Mouse (Mus musculus) CH12.LX (cell line): Measurements from ENCODE around the gene Thtpa. TPM values are rescaled to one million over a fixed set of nuclear protein-coding genes. Genes with fewer than 3 reads are reported as not detected.

Experiments
- DNase-seq: peaks from one replicate; pipeline ENCODE4 v3.0.0-alpha.2; 2013; ENCODE audit errors: extremely low read depth
- H3K27ac ChIP-seq: 2 replicates; pipeline ENCODE4 v1.5.1; 2012; ENCODE audit warnings: low read depth, mild to moderate bottlenecking, control low read depth, moderate library complexity; ENCODE audit not compliant: insufficient read depth
- H3K27me3 ChIP-seq: replicated peaks from 2 replicates; pipeline ENCODE3; 2012; ENCODE audit warnings: inconsistent platforms
- H3K36me3 ChIP-seq, 2 experiments: replicated peaks in 1 of 2; 2 replicates each; pipeline versions ENCODE3 to v1.6.1; 2012; ENCODE audit warnings: inconsistent platforms in 1 of 2, low read length in 1 of 2, mild to moderate bottlenecking in 1 of 2, mixed read lengths in 1 of 2, moderate library complexity in 1 of 2; ENCODE audit not compliant: control insufficient read depth in 1 of 2, insufficient read depth in 1 of 2
- H3K4me1 ChIP-seq, 2 experiments: 2 replicates each; pipeline ENCODE4 v1.6.1; 2012; ENCODE audit warnings: inconsistent platforms in 1 of 2, moderate library complexity in 1 of 2; ENCODE audit not compliant: insufficient read depth in 2 of 2, control insufficient read depth in 1 of 2
- H3K4me2 ChIP-seq: 2 replicates; pipeline ENCODE4 v1.6.1; 2012; ENCODE audit warnings: low read depth, mild to moderate bottlenecking, control low read depth; ENCODE audit not compliant: poor library complexity, insufficient read depth, severe bottlenecking
- H3K4me3 ChIP-seq, 3 experiments: fragments of 150-350 bp in 1 of 3; sonication (generic) in 1 of 3; replicated peaks in 1 of 3; 2 replicates each; pipeline versions ENCODE3 to v1.5.1; 2011 to 2012; ENCODE audit warnings: low read depth in 2 of 3, low read length in 2 of 3, mild to moderate bottlenecking in 2 of 3, moderate library complexity in 2 of 3, control low read depth in 1 of 3, improper control_type of control experiment in 1 of 3, inconsistent platforms in 1 of 3, mixed read lengths in 1 of 3; ENCODE audit not compliant: poor library complexity in 1 of 3
- H3K79me2 ChIP-seq: replicated peaks from 2 replicates; pipeline ENCODE4 v1.6.1; 2012; ENCODE audit warnings: mild to moderate bottlenecking, moderate library complexity; ENCODE audit not compliant: control insufficient read depth, poor library complexity, insufficient read depth, severe bottlenecking; ENCODE audit errors: extremely low read depth
- H3K9ac ChIP-seq: 2 replicates; pipeline ENCODE4 v1.6.1; 2012; ENCODE audit warnings: low read depth, mild to moderate bottlenecking, control low read depth, moderate library complexity; ENCODE audit not compliant: insufficient read depth
- H3K9me3 ChIP-seq: replicated peaks from 2 replicates; pipeline ENCODE3; 2012; ENCODE audit warnings: low read length, inconsistent platforms, mixed read lengths
- CHD2 ChIP-seq: IDR thresholded peaks from 2 replicates; pipeline ENCODE4 v1.6.1; 2011; ENCODE audit warnings: low read length, improper control_type of control experiment
- CTCF ChIP-seq, 2 experiments: IDR thresholded peaks in 1 of 2; conservative IDR thresholded peaks in 1 of 2; 2 replicates each; pipeline ENCODE4 v1.5.1; 2011 to 2012; ENCODE audit warnings: low read depth in 2 of 2, low read length in 2 of 2, improper control_type of control experiment in 1 of 2, inconsistent platforms in 1 of 2, mild to moderate bottlenecking in 1 of 2, moderate library complexity in 1 of 2
- E2F4 ChIP-seq: IDR thresholded peaks from 2 replicates; pipeline ENCODE4 v1.6.1; 2011; ENCODE audit warnings: low read depth, low read length, improper control_type of control experiment; ENCODE audit not compliant: insufficient replicate concordance
- ELF1 ChIP-seq: IDR thresholded peaks from 2 replicates; pipeline ENCODE4 v1.6.1; 2014; ENCODE audit warnings: low read depth, mild to moderate bottlenecking, inconsistent platforms, low read length, improper control_type of control experiment
- EP300 ChIP-seq: IDR thresholded peaks from 2 replicates; pipeline ENCODE4 v1.6.1; 2011; ENCODE audit warnings: low read length, improper control_type of control experiment
- IRF4 ChIP-seq: IDR thresholded peaks from 2 replicates; pipeline ENCODE4 v1.6.1; 2014; ENCODE audit warnings: low read depth, mild to moderate bottlenecking, inconsistent platforms, low read length, improper control_type of control experiment
- JUN ChIP-seq: IDR thresholded peaks from 2 replicates; pipeline ENCODE4 v1.6.1; 2011; ENCODE audit warnings: low read depth, mild to moderate bottlenecking, low read length, improper control_type of control experiment, moderate library complexity; ENCODE audit not compliant: insufficient read depth
- JUND ChIP-seq: conservative IDR thresholded peaks from 2 replicates; pipeline ENCODE4 v1.6.1; 2011; ENCODE audit warnings: low read depth, low read length, improper control_type of control experiment
- KAT2A ChIP-seq: IDR thresholded peaks from 2 replicates; pipeline ENCODE4 v1.6.1; 2012; ENCODE audit warnings: low read length, improper control_type of control experiment, inconsistent platforms; ENCODE audit not compliant: insufficient replicate concordance
- MAFK ChIP-seq: IDR thresholded peaks from 2 replicates; pipeline ENCODE4 v1.6.1; 2011; ENCODE audit warnings: low read length, improper control_type of control experiment; ENCODE audit not compliant: insufficient replicate concordance
- MAX ChIP-seq: IDR thresholded peaks from 2 replicates; pipeline ENCODE4 v1.6.1; 2011; ENCODE audit warnings: low read length, improper control_type of control experiment
- MAZ ChIP-seq: IDR thresholded peaks from 2 replicates; pipeline ENCODE4 v1.6.1; 2012; ENCODE audit warnings: low read depth, mild to moderate bottlenecking, inconsistent platforms, low read length, improper control_type of control experiment, moderate library complexity
- MXI1 ChIP-seq: IDR thresholded peaks from 2 replicates; pipeline ENCODE4 v1.6.1; 2011; ENCODE audit warnings: mild to moderate bottlenecking, low read depth, low read length, improper control_type of control experiment
- MYC ChIP-seq: IDR thresholded peaks from 2 replicates; pipeline ENCODE4 v1.6.1; 2011; ENCODE audit warnings: low read depth, mild to moderate bottlenecking, improper control_type of control experiment, low read length
- NRF1 ChIP-seq: IDR thresholded peaks from 2 replicates; pipeline ENCODE4 v1.6.1; 2014; ENCODE audit warnings: low read depth, mild to moderate bottlenecking, inconsistent platforms, low read length, improper control_type of control experiment, moderate library complexity
- PAX5 ChIP-seq: IDR thresholded peaks from 2 replicates; pipeline ENCODE4 v1.6.1; 2012; ENCODE audit warnings: low read length, inconsistent platforms, mixed read lengths
- POLR2A ChIP-seq: IDR thresholded peaks from 2 replicates; pipeline ENCODE4 v1.6.1; 2011; ENCODE audit warnings: low read depth, mild to moderate bottlenecking, improper control_type of control experiment, low read length
- RAD21 ChIP-seq: IDR thresholded peaks from 2 replicates; pipeline ENCODE4 v1.6.1; 2011; ENCODE audit warnings: low read depth, mild to moderate bottlenecking, low read length, improper control_type of control experiment, moderate library complexity
- RCOR1 ChIP-seq: conservative IDR thresholded peaks from 2 replicates; pipeline ENCODE4 v1.6.1; 2012; ENCODE audit warnings: low read depth, mild to moderate bottlenecking, inconsistent platforms, low read length, improper control_type of control experiment
- SIN3A ChIP-seq: IDR thresholded peaks from 2 replicates; pipeline ENCODE4 v1.6.1; 2012; ENCODE audit warnings: low read length, improper control_type of control experiment, inconsistent platforms
- SMC3 ChIP-seq: IDR thresholded peaks from 2 replicates; pipeline ENCODE4 v1.6.1; 2011; ENCODE audit warnings: low read depth, low read length, improper control_type of control experiment
- TCF12 ChIP-seq: IDR thresholded peaks from 2 replicates; pipeline ENCODE4 v1.6.1; 2014; ENCODE audit warnings: low read depth, mild to moderate bottlenecking, inconsistent platforms, low read length, improper control_type of control experiment
- UBTF ChIP-seq: IDR thresholded peaks from 2 replicates; pipeline ENCODE4 v1.6.1; 2012; ENCODE audit warnings: low read depth, mild to moderate bottlenecking, inconsistent platforms, low read length, improper control_type of control experiment, moderate library complexity
- USF1 ChIP-seq: IDR thresholded peaks from 2 replicates; pipeline ENCODE4 v1.6.1; 2014; ENCODE audit warnings: low read depth, mild to moderate bottlenecking, inconsistent platforms, low read length, improper control_type of control experiment
- ZC3H11A ChIP-seq: IDR thresholded peaks from 2 replicates; pipeline ENCODE4 v1.6.1; 2012; ENCODE audit warnings: low read depth, mild to moderate bottlenecking, inconsistent platforms, low read length, improper control_type of control experiment
- ZNF384 ChIP-seq: IDR thresholded peaks from 2 replicates; pipeline ENCODE4 v1.6.1; 2012; ENCODE audit warnings: low read depth, low read length, improper control_type of control experiment, inconsistent platforms
- dilution Hi-C: fragments of 300-500 bp; cut with MboI; formaldehyde crosslinking; loops from 2 replicates; pipeline ENCODE4 v1.14.3; 2020; ENCODE audit warnings: low sequenced_read_pairs; ENCODE audit not compliant: extremely low pct_unique_long_range_greater_than_20kb, extremely low pct_ligation_motif_present
- in situ Hi-C: fragments of 300-500 bp; cut with MboI; formaldehyde crosslinking; loops from 3 replicates; pipeline ENCODE4 v1.14.3; 2019; ENCODE audit warnings: low sequenced_read_pairs, low pct_ligation_motif_present, low pct_unique_long_range_greater_than_20kb, mixed read lengths
- polyA plus RNA-seq: library from polyadenylated mRNA; unstranded; fragments of >175 nt; gene quantifications from 2 replicates; pipeline ENCODE4 v1.2.1, GENCODE M21; 2012; ENCODE audit warnings: low read depth; ENCODE audit not compliant: insufficient read length
- total RNA-seq, 2 experiments: library from RNA; depleted of rRNA; stranded (reverse); fragments of 300-350 nt in 1 of 2; fragments of >200 nt in 1 of 2; gene quantifications; 2 replicates each; pipeline ENCODE4 v1.2.3; 2012 to 2014

Thtpa gene
- total and polyA plus RNA-seq, 3 experiments = 4.0 to 9.4 (median 6.7) TPM

DNA sequence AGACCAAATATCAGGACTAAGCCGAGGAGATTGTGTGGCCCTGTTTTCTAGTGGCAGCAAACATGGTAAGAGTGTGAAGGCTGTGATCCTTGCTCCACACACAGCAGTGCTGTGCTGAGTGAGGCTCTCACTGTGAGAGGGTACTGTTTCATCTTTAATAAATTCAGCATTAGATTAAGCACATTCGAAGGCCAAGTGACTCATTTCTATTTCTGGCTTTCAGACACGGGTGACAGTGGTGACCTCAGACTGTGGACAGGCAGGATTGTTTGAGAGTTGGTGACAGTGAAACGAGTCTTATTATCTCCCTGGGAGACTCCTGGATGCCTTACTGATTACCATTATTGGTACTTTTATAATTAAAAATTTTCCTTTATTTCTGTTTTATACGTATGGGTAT lies 31.1 kb downstream of the Thtpa start:
- no peaks in the 10 kb centered on the region for H3K27me3 ChIP-seq
- in situ Hi-C loops = no loop called here

GRCm38 (mm10) chr14:55126521-55126920 lies 31.9 kb downstream of the Thtpa start:
- Histone ChIP-seq H3K27ac (no peak overlapping the region), H3K79me2 (no peaks in the 10 kb centered on the region), H3K9me3 (no peaks in the 10 kb centered on the region), H3K36me3 (no peaks in the 10 kb centered on the region), H3K4me3 (no peak overlapping the region), H3K27me3 (no peaks in the 10 kb centered on the region), H3K9ac (no peak overlapping the region), H3K4me1 (peaks cover 0 to 2% of the 10 kb centered on the region in 2 experiments; a peak in 1 of 4 replicates), H3K4me2 (no peak overlapping the region)
- in situ Hi-C loops = no loop called here
- TF ChIP-seq RAD21 (no peak), ZC3H11A (no peak), IRF4 (no peak), ZNF384 (no peak), RCOR1 (no peak), MAZ (no peak), POLR2A (no peak), JUND (no peak), MYC (no peak), SMC3 (no peak), CHD2 (no peak), KAT2A (no peak), EP300 (no peak), USF1 (no peak), JUN (no peak), NRF1 (no peak), E2F4 (no peak), UBTF (no peak), MAX (no peak), SIN3A (no peak)
- no peak for DNase-seq
- dilution Hi-C loops = no loop called here

More for the DNA sequence above, 31.1 kb downstream of the Thtpa start:
- no peak for DNase-seq
- dilution Hi-C loops = no loop called here
- no peaks in the 10 kb centered on the region for H3K36me3 ChIP-seq
- H3K9me3 ChIP-seq = no peaks in the 10 kb centered on the region
- H3K27ac ChIP-seq = no peak overlapping the region
- H3K4me3 ChIP-seq = no peak overlapping the region
- no peaks in the 10 kb centered on the region for H3K79me2 ChIP-seq
- no peak overlapping the region for H3K9ac ChIP-seq
- peaks cover 0 to 2% of the 10 kb centered on the region in 2 experiments; a peak in 1 of 4 replicates for H3K4me1 ChIP-seq
- H3K4me2 ChIP-seq = no peak overlapping the region
- TF ChIP-seq JUND (no peak), EP300 (no peak), POLR2A (no peak), IRF4 (no peak), TCF12 (no peak), PAX5 (no peak), CHD2 (no peak), UBTF (no peak), SIN3A (no peak), ELF1 (no peak), MYC (no peak), CTCF (conservative IDR thresholded peaks at IDR 0.05 in 1 of 2, IDR thresholded peaks at IDR 0.05 in 1 of 2; ENCODE audit: low read depth in 2 of 2, low read length in 2 of 2) (no peak), MXI1 (no peak), ZNF384 (no peak), MAX (no peak), RAD21 (no peak), MAFK (no peak), SMC3 (no peak)
